Mouse (Mus musculus): ENCODE data around the gene Tmem245. TPM values are rescaled to one million over a fixed set of nuclear protein-coding genes. Genes with fewer than 3 reads are reported as not detected.

The Tmem245 gene
- total and polyA plus RNA-seq, 3 experiments: 7.3 to 15.0 (median 7.7) TPM

DNA sequence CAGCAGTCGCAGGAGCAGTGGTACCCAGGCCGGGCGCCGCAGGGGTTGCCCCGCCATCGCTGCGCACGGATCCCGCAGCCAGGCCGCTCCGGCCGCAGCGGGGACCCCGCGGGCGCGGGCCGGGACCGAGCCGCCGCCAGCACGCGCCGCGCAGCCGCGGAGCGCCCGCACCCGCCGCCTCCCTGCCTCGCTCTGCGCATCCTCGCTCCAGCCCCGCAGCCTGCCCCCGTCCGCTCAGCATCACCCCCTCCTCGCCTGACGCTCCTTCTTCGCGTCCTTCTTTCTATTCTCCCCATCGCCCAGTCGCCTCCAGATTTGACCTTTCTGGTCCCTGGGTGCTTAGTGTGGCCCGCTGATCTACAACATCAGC is 43.0 kb upstream of the Tmem245 start, which contains the start of gene Frrs1l:
Frrs1l (minus strand) TSS at position 177 of the 370 bp plus-strand sequence.
- no peak for DNase-seq (ENCODE audit: low read depth, low spot score)
- no peaks in the 10 kb centered on the region for H3K36me3 ChIP-seq (ENCODE audit: control insufficient read depth in 1 of 2, insufficient read depth in 2 of 2, low read length in 2 of 2)
- no peaks in the 10 kb centered on the region for H3K79me2 ChIP-seq (ENCODE audit: control insufficient read depth, insufficient read depth, low read length, poor library complexity)
- no peaks in the 10 kb centered on the region for H3K9me3 ChIP-seq (replicated peaks; ENCODE audit: insufficient read depth, low read length)
- no peak within 1 kb of the TSS for H3K4me3 ChIP-seq (ENCODE audit: control insufficient read depth in 1 of 2, insufficient read depth in 1 of 2, low read depth in 2 of 2, low read length in 2 of 2)
- H3K9ac ChIP-seq (ENCODE audit: control insufficient read depth, low read depth, low read length, poor library complexity, severe bottlenecking): no peak within 1 kb of the TSS
- no peak within 1 kb of the TSS for H3K27ac ChIP-seq (ENCODE audit: control insufficient read depth, low read depth, low read length)
- TF ChIP-seq RAD21 (IDR thresholded peaks at IDR 0.05; ENCODE audit: low read depth, low read length) (no peak), ELF1 (IDR thresholded peaks at IDR 0.05; ENCODE audit: low read depth, low read length) (no peak), MAFK (IDR thresholded peaks at IDR 0.05; ENCODE audit: borderline replicate concordance, low read depth, low read length) (no peak), NRF1 (IDR thresholded peaks at IDR 0.05; ENCODE audit: insufficient read depth, low read depth, low read length, poor library complexity, severe bottlenecking) (no peak), TCF12 (IDR thresholded peaks at IDR 0.05; ENCODE audit: low read depth, low read length) (no peak), ETS1 (IDR thresholded peaks at IDR 0.05; ENCODE audit: low read depth, low read length) (no peak), RCOR1 (IDR thresholded peaks at IDR 0.05; ENCODE audit: low read depth, low read length) (no peak), POLR2AphosphoS2 (IDR thresholded peaks at IDR 0.05; ENCODE audit: low read length) (no peak), MEF2A (IDR thresholded peaks at IDR 0.05; ENCODE audit: extremely low read depth, insufficient replicate concordance, low read depth, low read length, poor library complexity, severe bottlenecking) (no peak), SMC3 (IDR thresholded peaks at IDR 0.05; ENCODE audit: low read depth, low read length) (no peak), CHD2 (IDR thresholded peaks at IDR 0.05; ENCODE audit: low read length) (no peak), ZKSCAN1 (IDR thresholded peaks at IDR 0.05; ENCODE audit: low read depth, low read length) (no peak), MXI1 (IDR thresholded peaks at IDR 0.05; ENCODE audit: low read depth, low read length) (no peak), UBTF (IDR thresholded peaks at IDR 0.05; ENCODE audit: borderline replicate concordance, insufficient read depth, low read depth, low read length) (no peak), POLR2A (IDR thresholded peaks at IDR 0.05; ENCODE audit: control insufficient read depth in 1 of 2, insufficient read depth in 1 of 2, low read depth in 1 of 2, low read length in 2 of 2, poor library complexity in 1 of 2) (no peak), USF1 (IDR thresholded peaks at IDR 0.05; ENCODE audit: low read depth, low read length) (no peak), MYC (IDR thresholded peaks at IDR 0.05; ENCODE audit: low read depth, low read length) (no peak), JUND (IDR thresholded peaks at IDR 0.05; ENCODE audit: low read depth, low read length) (no peak), KAT2A (conservative IDR thresholded peaks at IDR 0.05; ENCODE audit: low read depth, low read length) (no peak)
- H3K27me3 ChIP-seq (ENCODE audit: control insufficient read depth in 1 of 2, insufficient read depth in 2 of 2, low read length in 2 of 2): no peaks in the 10 kb centered on the region; a peak in 1 of 4 replicates
- no peaks in the 10 kb centered on the region for H3K4me1 ChIP-seq (ENCODE audit: control insufficient read depth in 1 of 2, insufficient read depth in 2 of 2, low read length in 2 of 2)

DNA sequence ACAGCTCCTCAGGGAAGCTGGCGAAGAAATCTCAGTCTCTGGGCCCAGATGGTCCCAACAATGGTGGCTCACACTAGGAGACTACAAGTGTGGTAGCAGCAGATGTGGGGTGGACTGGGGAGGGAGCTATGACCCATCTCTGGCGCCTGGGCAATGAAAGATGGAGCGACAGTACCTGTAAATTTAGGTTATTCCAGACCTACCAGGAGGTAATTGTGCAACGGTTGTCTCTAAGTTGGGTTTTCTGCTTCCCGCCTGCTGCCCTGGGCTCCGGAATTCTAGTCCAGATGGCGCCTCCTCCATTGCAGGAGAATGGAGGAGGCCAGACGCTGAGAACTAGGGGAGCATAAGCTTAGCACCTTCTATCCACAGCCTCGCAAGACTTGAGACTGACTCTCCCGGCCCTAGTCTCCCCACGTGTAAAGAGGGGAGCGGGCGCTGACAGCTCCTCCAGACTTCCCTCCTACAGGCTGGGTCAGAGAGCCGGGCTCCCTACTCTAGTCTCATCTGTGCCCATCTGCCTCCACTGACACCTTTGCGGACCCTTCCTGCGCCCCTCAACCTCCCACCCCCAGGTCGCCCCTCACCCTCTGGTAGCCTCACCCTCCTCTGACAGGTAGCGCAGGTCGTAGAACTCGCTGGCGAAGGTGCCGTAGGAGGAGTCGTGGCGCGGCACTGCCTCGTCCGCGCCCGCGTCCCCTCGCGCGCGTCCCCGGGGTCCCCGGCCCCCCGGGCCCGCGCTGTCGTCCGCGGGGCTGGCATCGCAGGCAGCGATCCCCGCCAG is 42.4 kb upstream of the Tmem245 start:
- Histone ChIP-seq H3K9ac (ENCODE audit: control insufficient read depth, low read depth, low read length, poor library complexity, severe bottlenecking) (no peak overlapping the region), H3K27ac (ENCODE audit: control insufficient read depth, low read depth, low read length) (no peak overlapping the region), H3K79me2 (ENCODE audit: control insufficient read depth, insufficient read depth, low read length, poor library complexity) (no peaks in the 10 kb centered on the region), H3K4me3 (ENCODE audit: control insufficient read depth in 1 of 2, insufficient read depth in 1 of 2, low read depth in 2 of 2, low read length in 2 of 2) (no peak overlapping the region), H3K9me3 (replicated peaks; ENCODE audit: insufficient read depth, low read length) (no peaks in the 10 kb centered on the region), H3K36me3 (ENCODE audit: control insufficient read depth in 1 of 2, insufficient read depth in 2 of 2, low read length in 2 of 2) (no peaks in the 10 kb centered on the region), H3K4me1 (ENCODE audit: control insufficient read depth in 1 of 2, insufficient read depth in 2 of 2, low read length in 2 of 2) (no peaks in the 10 kb centered on the region), H3K27me3 (ENCODE audit: control insufficient read depth in 1 of 2, insufficient read depth in 2 of 2, low read length in 2 of 2) (no peaks in the 10 kb centered on the region; a peak in 1 of 4 replicates)
- no peak for DNase-seq (ENCODE audit: low read depth, low spot score)
- TF ChIP-seq TBP (IDR thresholded peaks at IDR 0.05; ENCODE audit: low read depth, low read length) (no peak), ZNF384 (IDR thresholded peaks at IDR 0.05; ENCODE audit: low read depth, low read length) (no peak), GATA1 (IDR thresholded peaks at IDR 0.05; ENCODE audit: low read depth, low read length) (no peak), CHD2 (IDR thresholded peaks at IDR 0.05; ENCODE audit: low read length) (no peak), USF1 (IDR thresholded peaks at IDR 0.05; ENCODE audit: low read depth, low read length) (no peak), NRF1 (IDR thresholded peaks at IDR 0.05; ENCODE audit: insufficient read depth, low read depth, low read length, poor library complexity, severe bottlenecking) (no peak), ZKSCAN1 (IDR thresholded peaks at IDR 0.05; ENCODE audit: low read depth, low read length) (no peak), HCFC1 (IDR thresholded peaks at IDR 0.05; ENCODE audit: low read depth, low read length) (no peak), MYB (IDR thresholded peaks at IDR 0.05; ENCODE audit: low read depth, low read length) (no peak), ZMIZ1 (IDR thresholded peaks at IDR 0.05; ENCODE audit: low read depth, low read length) (no peak), BHLHE40 (IDR thresholded peaks at IDR 0.05; ENCODE audit: borderline replicate concordance, low read depth, low read length) (no peak)
